In genomic region chr8:72507505-72507904, GRCm38 (mm10) we compare ENCODE assay signal across 25 mouse cellular contexts.
"Had no signal": no experiment of that assay in that cellular context is flagged by ENCODE, and none has a peak within 500 bp of the region (broad histone marks: within the 10 kb centered on the region; RNA-seq: fewer than 3 reads in every experiment).

No protein-coding gene starts in this region.

- H3K27ac ChIP-seq: heart, embryonic 10.5 days; hindbrain, embryonic 10.5 days; hindbrain, embryonic 12.5 days; hindbrain, embryonic 14.5 days; intestine, embryonic 15.5 days; layer of hippocampus, adult 2 months; left cerebral cortex, adult 2 months; limb, embryonic 10.5 days; limb, embryonic 12.5 days; liver, embryonic 14.5 days had no signal

- DNase-seq: gastrocnemius, postnatal 14 days; heart, adult 18-20 months; heart, postnatal 10 days; heart, postnatal 4 days; kidney, adult 18-20 months; kidney, adult 8-10 months; kidney, postnatal 10 days; kidney, postnatal 25 days; kidney, postnatal 4 days; liver had no signal

- H3K36me3 ChIP-seq: intestine, embryonic 15.5 days had no signal

- H3K4me1 ChIP-seq: hindbrain, embryonic 10.5 days; limb, embryonic 10.5 days had no signal

- H3K27me3 ChIP-seq: heart, embryonic 12.5 days; hindbrain, embryonic 12.5 days; intestine, embryonic 15.5 days; limb, embryonic 12.5 days had no signal

- H3K9me3 ChIP-seq: heart, embryonic 10.5 days; heart, embryonic 12.5 days; hindbrain, embryonic 10.5 days; hindbrain, embryonic 12.5 days; intestine, embryonic 15.5 days; limb, embryonic 10.5 days; limb, embryonic 12.5 days had no signal

- H3K4me3 ChIP-seq: heart, embryonic 10.5 days; heart, embryonic 12.5 days; hindbrain, embryonic 10.5 days; hindbrain, embryonic 12.5 days; intestine, embryonic 15.5 days; layer of hippocampus, adult 2 months; left cerebral cortex, adult 2 months; limb, embryonic 10.5 days; limb, embryonic 12.5 days had no signal

- H3K9ac ChIP-seq: heart, embryonic 12.5 days; hindbrain, embryonic 12.5 days; hindbrain, embryonic 14.5 days; intestine, embryonic 15.5 days; limb, embryonic 12.5 days; liver, embryonic 14.5 days had no signal

- ATAC-seq: hindbrain, embryonic 16.5 days; inflammation-experienced regulatory T-cells, adult 6 months; intestine, embryonic 15.5 days; intestine, postnatal 0 days had no signal

- H3K4me2 ChIP-seq: heart, embryonic 12.5 days; hindbrain, embryonic 12.5 days; hindbrain, embryonic 14.5 days; intestine, embryonic 15.5 days; limb, embryonic 12.5 days; liver, embryonic 11.5 days had no signal
